Mouse (Mus musculus) intestine, embryonic 15.5 days (tissue): ENCODE measurements at regions not wholly inside any gene's neighbourhood (a gene's known extent, or its start where the extent isn't known, plus 50 kb on each side); places are given as distances from the start of the nearest gene placed in this dataset.

Source experiments
- ATAC-seq: fragments of 200-750 bp; cut with Nextera tagmentation; 2 replicates; pipeline ENCODE4 v1.8.0; 2017; ENCODE audit warnings: moderate TSS enrichment, moderate library complexity
- H3K27ac ChIP-seq: fragments of 300-500 bp; sonication (generic); 2 replicates; pipeline ENCODE4 v1.5.1; 2015; ENCODE audit warnings: mild to moderate bottlenecking, inconsistent platforms
- H3K27me3 ChIP-seq: fragments of 300-500 bp; sonication (generic); replicated peaks from 2 replicates; pipeline ENCODE4 v1.6.1; 2015; ENCODE audit warnings: inconsistent platforms
- H3K36me3 ChIP-seq: fragments of 300-500 bp; sonication (generic); 2 replicates; pipeline ENCODE4 v1.6.1; 2015; ENCODE audit warnings: inconsistent platforms
- H3K4me1 ChIP-seq: fragments of 300-500 bp; sonication (generic); replicated peaks from 2 replicates; pipeline ENCODE4 v1.6.1; 2015; ENCODE audit warnings: inconsistent platforms
- H3K4me2 ChIP-seq: fragments of 300-500 bp; sonication (generic); replicated peaks from 2 replicates; pipeline ENCODE4 v1.6.1; 2015; ENCODE audit warnings: mild to moderate bottlenecking, inconsistent platforms
- H3K4me3 ChIP-seq: fragments of 300-500 bp; sonication (generic); replicated peaks from 2 replicates; pipeline ENCODE4 v1.5.1; 2015; ENCODE audit warnings: inconsistent platforms
- H3K9ac ChIP-seq: fragments of 300-500 bp; sonication (generic); 2 replicates; pipeline ENCODE4 v1.6.1; 2015; ENCODE audit warnings: inconsistent platforms
- H3K9me3 ChIP-seq: fragments of 300-500 bp; sonication (generic); 2 replicates; pipeline ENCODE4 v1.6.1; 2016; ENCODE audit warnings: inconsistent platforms
- WGBS: fragments of 180-500 bp; shearing (Covaris S2); methylation state at CpG from one replicate; pipeline ENCODE4 v1.1.7; 2015; 5-methylcytosine and 5-hydroxymethylcytosine counted together

GRCm38 (mm10) chr8:109087781-109088180 is 406.0 kb upstream of the Pmfbp1 start:
- H3K27me3 ChIP-seq: no peaks in the 10 kb centered on the region
- H3K4me2 ChIP-seq: no peak overlapping the region
- H3K27ac ChIP-seq: no peak overlapping the region
- no peak overlapping the region for H3K9ac ChIP-seq
- WGBS: 40% methylated on average over 1 of the region's 1 CpGs
- H3K4me3 ChIP-seq: no peak overlapping the region
- no peaks in the 10 kb centered on the region for H3K4me1 ChIP-seq
- H3K36me3 ChIP-seq: no peaks in the 10 kb centered on the region
- H3K9me3 ChIP-seq: no peaks in the 10 kb centered on the region
- ATAC-seq: no peak

- no peaks in the 10 kb centered on the region for H3K27me3 ChIP-seq
- WGBS: 85% methylated on average over 15 of the region's 15 CpGs
- H3K9ac ChIP-seq: no peak overlapping the region
- no peaks in the 10 kb centered on the region for H3K9me3 ChIP-seq
- no peaks in the 10 kb centered on the region for H3K36me3 ChIP-seq
- no peak overlapping the region for H3K4me3 ChIP-seq
- no peak overlapping the region for H3K27ac ChIP-seq
- no peak overlapping the region for H3K4me2 ChIP-seq
- no peak for ATAC-seq
- H3K4me1 ChIP-seq: no peaks in the 10 kb centered on the region
Observed at GRCm38 (mm10) chr8:109099671-109100070, 394.2 kb upstream of the Pmfbp1 start.

GRCm38 (mm10) chr8:109101416-109101815 is 392.4 kb upstream of the Pmfbp1 start:
- no peak overlapping the region for H3K27ac ChIP-seq
- no peak for ATAC-seq
- H3K4me3 ChIP-seq: no peak overlapping the region
- H3K27me3 ChIP-seq: no peaks in the 10 kb centered on the region
- no peaks in the 10 kb centered on the region for H3K9me3 ChIP-seq
- H3K4me2 ChIP-seq: no peak overlapping the region
- no peaks in the 10 kb centered on the region for H3K36me3 ChIP-seq
- no peaks in the 10 kb centered on the region for H3K4me1 ChIP-seq
- no peak overlapping the region for H3K9ac ChIP-seq
- WGBS: 84% methylated on average over 5 of the region's 5 CpGs

- H3K4me2 ChIP-seq: no peak overlapping the region
- no peak for ATAC-seq
Observed at GRCm38 (mm10) chr8:109104798-109105326, 389.0 kb upstream of the Pmfbp1 start.

GRCm38 (mm10) chr8:109105693-109106092 is 388.1 kb upstream of the Pmfbp1 start:
- WGBS: 33% methylated on average over 6 of the region's 6 CpGs
- Histone ChIP-seq H3K36me3 (no peaks in the 10 kb centered on the region), H3K27ac (no peak overlapping the region), H3K4me1 (no peaks in the 10 kb centered on the region), H3K27me3 (no peaks in the 10 kb centered on the region), H3K4me2 (no peak overlapping the region), H3K4me3 (no peak overlapping the region), H3K9ac (no peak overlapping the region), H3K9me3 (no peaks in the 10 kb centered on the region)
- ATAC-seq: no peak

More at GRCm38 (mm10) chr8:109104798-109105326, 389.0 kb upstream of the Pmfbp1 start:
- Histone ChIP-seq H3K27ac (no peak overlapping the region), H3K27me3 (no peaks in the 10 kb centered on the region), H3K9ac (no peak overlapping the region), H3K4me3 (no peak overlapping the region), H3K4me1 (no peaks in the 10 kb centered on the region), H3K36me3 (no peaks in the 10 kb centered on the region), H3K9me3 (no peaks in the 10 kb centered on the region)
- 64% methylated on average over 6 of the region's 6 CpGs for WGBS

- H3K36me3 ChIP-seq: no peaks in the 10 kb centered on the region
- no peak overlapping the region for H3K9ac ChIP-seq
- ATAC-seq: no peak
- no peaks in the 10 kb centered on the region for H3K27me3 ChIP-seq
- H3K4me1 ChIP-seq: no peaks in the 10 kb centered on the region
- H3K4me3 ChIP-seq: no peak overlapping the region
- no peak overlapping the region for H3K27ac ChIP-seq
- H3K4me2 ChIP-seq: no peak overlapping the region
- 58% methylated on average over 9 of the region's 9 CpGs for WGBS
- no peaks in the 10 kb centered on the region for H3K9me3 ChIP-seq
Observed at GRCm38 (mm10) chr8:109106971-109107370, 386.9 kb upstream of the Pmfbp1 start.

- no peaks in the 10 kb centered on the region for H3K36me3 ChIP-seq
- H3K4me1 ChIP-seq: no peaks in the 10 kb centered on the region
- H3K4me2 ChIP-seq: no peak overlapping the region
- no peak overlapping the region for H3K27ac ChIP-seq
- H3K27me3 ChIP-seq: no peaks in the 10 kb centered on the region
- H3K4me3 ChIP-seq: no peak overlapping the region
- 62% methylated on average over 12 of the region's 12 CpGs for WGBS
- no peak for ATAC-seq
- no peak overlapping the region for H3K9ac ChIP-seq
- H3K9me3 ChIP-seq: no peaks in the 10 kb centered on the region
Observed at GRCm38 (mm10) chr8:109107762-109108161, 386.1 kb upstream of the Pmfbp1 start.

GRCm38 (mm10) chr8:109109390-109109789 is 384.4 kb upstream of the Pmfbp1 start:
- H3K36me3 ChIP-seq: no peaks in the 10 kb centered on the region
- no peak overlapping the region for H3K4me3 ChIP-seq
- H3K9ac ChIP-seq: no peak overlapping the region
- no peaks in the 10 kb centered on the region for H3K27me3 ChIP-seq
- no peak for ATAC-seq
- H3K4me2 ChIP-seq: no peak overlapping the region
- H3K27ac ChIP-seq: no peak overlapping the region
- no peaks in the 10 kb centered on the region for H3K9me3 ChIP-seq
- no peaks in the 10 kb centered on the region for H3K4me1 ChIP-seq
- WGBS: 82% methylated on average over 4 of the region's 4 CpGs

- H3K9ac ChIP-seq: no peak overlapping the region
- no peak overlapping the region for H3K27ac ChIP-seq
- no peak overlapping the region for H3K4me3 ChIP-seq
- H3K4me1 ChIP-seq: no peaks in the 10 kb centered on the region
- no peaks in the 10 kb centered on the region for H3K9me3 ChIP-seq
- no peaks in the 10 kb centered on the region for H3K36me3 ChIP-seq
- ATAC-seq: no peak
- 46% methylated on average over 6 of the region's 6 CpGs for WGBS
- no peak overlapping the region for H3K4me2 ChIP-seq
- no peaks in the 10 kb centered on the region for H3K27me3 ChIP-seq
Observed at GRCm38 (mm10) chr8:109121776-109122175, 372.1 kb upstream of the Pmfbp1 start.

- Histone ChIP-seq H3K9ac (no peak overlapping the region), H3K4me2 (no peak overlapping the region), H3K36me3 (no peaks in the 10 kb centered on the region), H3K27me3 (no peaks in the 10 kb centered on the region), H3K4me1 (no peaks in the 10 kb centered on the region), H3K4me3 (no peak overlapping the region), H3K9me3 (no peaks in the 10 kb centered on the region), H3K27ac (no peak overlapping the region)
- ATAC-seq: no peak
- 85% methylated on average over 8 of the region's 8 CpGs for WGBS
Observed at GRCm38 (mm10) chr8:109142495-109143158, 351.2 kb upstream of the Pmfbp1 start.

- Histone ChIP-seq H3K9ac (no peak overlapping the region), H3K4me1 (no peaks in the 10 kb centered on the region), H3K4me3 (no peak overlapping the region), H3K4me2 (no peak overlapping the region), H3K9me3 (no peaks in the 10 kb centered on the region), H3K36me3 (no peaks in the 10 kb centered on the region), H3K27me3 (no peaks in the 10 kb centered on the region), H3K27ac (no peak overlapping the region)
- WGBS: 61% methylated on average over 4 of the region's 4 CpGs
- no peak for ATAC-seq
Observed at GRCm38 (mm10) chr8:109151711-109152110, 342.1 kb upstream of the Pmfbp1 start.

GRCm38 (mm10) chr8:109155489-109155888 is 338.3 kb upstream of the Pmfbp1 start:
- no peak overlapping the region for H3K9ac ChIP-seq
- no peaks in the 10 kb centered on the region for H3K4me1 ChIP-seq
- H3K4me2 ChIP-seq: no peak overlapping the region
- no peaks in the 10 kb centered on the region for H3K36me3 ChIP-seq
- no peaks in the 10 kb centered on the region for H3K27me3 ChIP-seq
- no peak for ATAC-seq
- H3K27ac ChIP-seq: no peak overlapping the region
- H3K4me3 ChIP-seq: no peak overlapping the region
- H3K9me3 ChIP-seq: no peaks in the 10 kb centered on the region
- WGBS: 61% methylated on average over 11 of the region's 11 CpGs

GRCm38 (mm10) chr8:109156016-109156415 is 337.8 kb upstream of the Pmfbp1 start:
- H3K4me2 ChIP-seq: no peak overlapping the region
- no peak overlapping the region for H3K27ac ChIP-seq
- 80% methylated on average over 8 of the region's 8 CpGs for WGBS
- H3K9ac ChIP-seq: no peak overlapping the region
- H3K4me3 ChIP-seq: no peak overlapping the region
- no peaks in the 10 kb centered on the region for H3K27me3 ChIP-seq
- ATAC-seq: no peak
- no peaks in the 10 kb centered on the region for H3K9me3 ChIP-seq
- no peaks in the 10 kb centered on the region for H3K4me1 ChIP-seq
- no peaks in the 10 kb centered on the region for H3K36me3 ChIP-seq
